Mouse (Mus musculus): Measurements from ENCODE around the gene Heph. TPM values are rescaled to one million over a fixed set of nuclear protein-coding genes. Genes with fewer than 3 reads are reported as not detected.
A peak's percentile ranks its signal among the peaks of the same experiment; 100 is the strongest.
"Not testable (repeated sequence)": the region's sequence is repeated elsewhere in the genome, so short reads cannot be mapped to it uniquely, and the experiment has no call there.

The Heph gene
- polyA plus RNA-seq (2015; fragmentation: Nextera tagmentation; extraction: Ambion mirVana), result 0.82 and 0.91 TPM in 2 replicates

- Histone ChIP-seq H3K4me2 (no peak within 1 kb of the TSS; the same call in 1 of the 2 replicates), H3K27me3 (no peaks in the 10 kb centered on the region), H3K4me3 (replicated peaks) (no peak within 1 kb of the TSS), H3K9ac (no peak within 1 kb of the TSS), H3K36me3 (replicated peaks) (no peaks in the 10 kb centered on the region), H3K4me1 (replicated peaks) (no peaks in the 10 kb centered on the region), H3K27ac (replicated peaks) (no peak within 1 kb of the TSS), H3K9me3 (replicated peaks) (no peaks in the 10 kb centered on the region)
- ATAC-seq (ENCODE audit: insufficient read depth), result no peak
- WGBS (ENCODE audit: insufficient replicate concordance), result 42% methylated on average over 2 of the region's 2 CpGs
These were observed at the start of gene Heph for GRCm38 (mm10) chrX:96455149-96455548. Gene Heph (plus strand): TSS chrX:96455359.

GRCm38 (mm10) chrX:96415351-96415750, 39.8 kb upstream of the Heph start:
- not testable (repeated sequence) for H3K36me3 ChIP-seq (replicated peaks); H3K4me2 ChIP-seq; H3K27ac ChIP-seq (replicated peaks); H3K27me3 ChIP-seq; H3K9ac ChIP-seq; ATAC-seq (ENCODE audit: insufficient read depth); H3K4me1 ChIP-seq (replicated peaks); H3K4me3 ChIP-seq (replicated peaks); H3K9me3 ChIP-seq (replicated peaks)
- 65% methylated on average over 4 of the region's 4 CpGs for WGBS (ENCODE audit: insufficient replicate concordance)

DNA sequence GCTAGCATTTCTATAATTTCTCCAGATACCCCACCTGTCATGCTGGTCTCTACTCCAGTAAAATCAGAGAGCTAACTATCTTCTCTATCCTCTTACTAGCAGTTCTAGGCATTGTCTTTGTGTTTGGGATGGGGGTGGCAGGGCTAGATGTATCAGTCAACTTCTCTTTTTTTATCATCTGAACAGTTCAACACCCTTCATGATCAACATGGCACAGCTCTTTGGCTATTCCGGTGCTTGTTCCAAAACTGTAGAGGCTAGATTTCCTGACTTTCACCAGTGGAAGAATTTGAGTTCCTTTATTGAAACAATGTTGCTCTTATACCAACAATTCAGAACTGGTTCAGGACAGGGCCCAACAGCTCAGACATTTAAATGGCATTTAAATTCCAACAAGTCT, 38.2 kb upstream of the Heph start:
- H3K4me2 ChIP-seq, result no peak overlapping the region
- no peak overlapping the region for H3K4me3 ChIP-seq (replicated peaks)
- H3K27ac ChIP-seq (replicated peaks), result no peak overlapping the region
- H3K9ac ChIP-seq, result no peak overlapping the region
- 45% methylated on average over 1 of the region's 1 CpGs for WGBS (ENCODE audit: insufficient replicate concordance)
- no peaks in the 10 kb centered on the region for H3K4me1 ChIP-seq (replicated peaks)
- H3K27me3 ChIP-seq, result no peaks in the 10 kb centered on the region
- H3K36me3 ChIP-seq (replicated peaks), result no peaks in the 10 kb centered on the region
- ATAC-seq (ENCODE audit: insufficient read depth), result no peak
- H3K9me3 ChIP-seq (replicated peaks), result no peaks in the 10 kb centered on the region

DNA sequence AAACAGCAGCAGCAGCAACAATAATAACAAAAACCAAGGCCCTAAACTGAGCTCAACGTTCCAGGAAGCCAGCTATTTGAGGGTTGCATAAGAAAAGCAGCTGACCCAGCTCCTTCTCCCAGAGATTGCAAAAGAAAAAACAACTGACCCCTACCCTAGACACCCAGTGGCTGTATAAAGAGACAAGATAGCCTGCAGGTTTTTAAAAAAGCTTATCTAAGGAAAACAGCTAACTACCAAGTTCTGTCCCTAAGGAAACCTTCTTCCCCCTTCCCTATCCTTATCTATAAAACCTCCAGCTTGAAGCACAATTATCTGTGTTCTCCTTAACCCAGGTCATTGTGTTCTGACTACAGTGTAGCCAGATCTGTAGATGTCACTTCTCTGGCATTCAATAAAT, 37.4 kb upstream of the Heph start:
- H3K4me3 ChIP-seq (replicated peaks), result no peak overlapping the region
- no peaks in the 10 kb centered on the region for H3K4me1 ChIP-seq (replicated peaks)
- no peak overlapping the region for H3K27ac ChIP-seq (replicated peaks)
- peak; percentile 31; the same call in 1 of the 2 replicates for ATAC-seq (ENCODE audit: insufficient read depth)
- no peaks in the 10 kb centered on the region for H3K9me3 ChIP-seq (replicated peaks)
- no peak overlapping the region for H3K9ac ChIP-seq
- no peaks in the 10 kb centered on the region for H3K27me3 ChIP-seq
- 32% methylated on average over 1 of the region's 1 CpGs for WGBS (ENCODE audit: insufficient replicate concordance)
- no peak overlapping the region for H3K4me2 ChIP-seq
- no peaks in the 10 kb centered on the region for H3K36me3 ChIP-seq (replicated peaks)

- Histone ChIP-seq H3K4me3 (replicated peaks) (no peak overlapping the region), H3K36me3 (replicated peaks) (no peaks in the 10 kb centered on the region), H3K9me3 (replicated peaks) (no peaks in the 10 kb centered on the region), H3K4me1 (replicated peaks) (no peaks in the 10 kb centered on the region), H3K9ac (no peak overlapping the region), H3K27ac (replicated peaks) (no peak overlapping the region), H3K4me2 (no peak overlapping the region), H3K27me3 (no peaks in the 10 kb centered on the region)
- no peak for ATAC-seq (ENCODE audit: insufficient read depth)
These were observed 35.8 kb upstream of the Heph start for GRCm38 (mm10) chrX:96419383-96419782.

GRCm38 (mm10) chrX:96456201-96456963, 1.2 kb downstream of the Heph start, which contains the start of gene Hsf3:
Gene Hsf3 (minus strand): TSS chrX:96456294.
- Histone ChIP-seq H3K4me1 (replicated peaks) (no peaks in the 10 kb centered on the region), H3K27ac (replicated peaks) (no peak within 1 kb of the TSS), H3K4me3 (replicated peaks) (no peak within 1 kb of the TSS), H3K4me2 (no peak within 1 kb of the TSS; the same call in 1 of the 2 replicates), H3K9me3 (replicated peaks) (no peaks in the 10 kb centered on the region), H3K27me3 (no peaks in the 10 kb centered on the region), H3K36me3 (replicated peaks) (no peaks in the 10 kb centered on the region), H3K9ac (no peak within 1 kb of the TSS)
- ATAC-seq (ENCODE audit: insufficient read depth), result no peak
- WGBS (ENCODE audit: insufficient replicate concordance), result 29% methylated on average over 9 of the region's 9 CpGs

DNA sequence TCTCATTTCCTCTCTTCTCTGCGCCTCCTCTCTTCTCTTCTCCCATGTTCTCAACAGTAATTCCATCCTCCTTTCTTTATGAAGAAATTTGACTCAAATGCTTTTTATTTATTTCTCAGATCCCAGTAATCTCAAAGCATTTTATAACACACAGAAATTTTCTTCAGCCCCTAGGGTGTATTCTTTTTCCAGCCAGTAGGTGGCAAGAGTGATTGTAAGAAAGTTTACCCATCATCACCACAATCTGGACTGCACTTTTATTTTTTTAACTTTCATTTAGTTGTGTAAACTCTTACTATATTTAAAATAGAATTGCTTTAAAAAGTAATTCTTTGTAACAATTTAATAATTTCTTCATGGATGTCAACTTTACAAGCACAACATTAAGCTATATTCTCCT, 46.4 kb downstream of the Heph start:
- no peak for ATAC-seq (ENCODE audit: insufficient read depth)
- Histone ChIP-seq H3K36me3 (replicated peaks) (no peaks in the 10 kb centered on the region), H3K9me3 (replicated peaks) (no peaks in the 10 kb centered on the region), H3K27ac (replicated peaks) (no peak overlapping the region), H3K27me3 (no peaks in the 10 kb centered on the region), H3K4me3 (replicated peaks) (no peak overlapping the region), H3K4me2 (no peak overlapping the region), H3K4me1 (replicated peaks) (no peaks in the 10 kb centered on the region), H3K9ac (no peak overlapping the region)
- 0% methylated on average over 1 of the region's 1 CpGs for WGBS (ENCODE audit: insufficient replicate concordance)

Other genes with a start within 250 kb of the Heph start
- 2.3 and 3.4 TPM in 2 replicates for gene Vsig4, start 161.9 kb upstream of the Heph start, polyA plus RNA-seq (2015; fragmentation: Nextera tagmentation; extraction: Ambion mirVana)
- gene Hsf3, start 935 bp downstream of the Heph start, polyA plus RNA-seq (2015; fragmentation: Nextera tagmentation; extraction: Ambion mirVana), result not detected in 2 replicates

Data from liver, embryonic 15.5 days (tissue).